Mouse (Mus musculus) cerebellum, adult (tissue): ENCODE measurements around the gene Gtpbp8.
A peak's percentile ranks its signal among the peaks of the same experiment; 100 is the strongest.

ENCODE experiments used
- ATAC-seq: cut with Nextera tagmentation; 2 replicates; pipeline ENCODE4 v1.9.2; 2017; ENCODE audit warnings: mild to moderate bottlenecking, moderate library complexity, mixed read lengths; ENCODE audit not compliant: insufficient number of reproducible peaks, low FRiP score, low TSS enrichment

Gtpbp8 gene

GRCm38 (mm10) chr16:44691561-44692141 is 54.5 kb downstream of the Gtpbp8 start:
- ATAC-seq = peak; percentile 64

GRCm38 (mm10) chr16:44691066-44691465 is 55.1 kb downstream of the Gtpbp8 start:
- ATAC-seq = no peak

- no peak for ATAC-seq
Observed at GRCm38 (mm10) chr16:44690501-44690900, 55.7 kb downstream of the Gtpbp8 start.

GRCm38 (mm10) chr16:44688507-44688906 is 57.7 kb downstream of the Gtpbp8 start:
- ATAC-seq = no peak

GRCm38 (mm10) chr16:44687719-44688420 is 58.3 kb downstream of the Gtpbp8 start:
- no peak for ATAC-seq

GRCm38 (mm10) chr16:44686991-44687718 is 59.0 kb downstream of the Gtpbp8 start:
- no peak for ATAC-seq
